Mouse (Mus musculus) limb, embryonic 11.5 days (tissue): ENCODE results near the gene Gm10570. TPM values are rescaled to one million over a fixed set of nuclear protein-coding genes. Genes with fewer than 3 reads are reported as not detected.
A peak's percentile ranks its signal among the peaks of the same experiment; 100 is the strongest.

ENCODE experiments used
- ATAC-seq: fragments of 200-750 bp; cut with Nextera tagmentation; 2 replicates; pipeline ENCODE4 v1.8.0; 2017; ENCODE audit warnings: low read depth; ENCODE audit not compliant: insufficient number of reproducible peaks, low FRiP score, low TSS enrichment
- DNase-seq: peaks from one replicate; pipeline ENCODE4 v3.0.0-alpha.2; 2015; ENCODE audit warnings: low spot score
- H3K27ac ChIP-seq: fragments of 300-500 bp; sonication (generic); replicated peaks from 2 replicates; pipeline ENCODE4 v1.5.1; 2014; ENCODE audit warnings: low read depth, mild to moderate bottlenecking, low read length
- H3K27me3 ChIP-seq: fragments of 300-500 bp; sonication (generic); 2 replicates; pipeline ENCODE4 v1.6.1; 2014; ENCODE audit warnings: mild to moderate bottlenecking, low read length, mixed read lengths; ENCODE audit not compliant: control insufficient read depth, insufficient read depth
- H3K36me3 ChIP-seq: fragments of 300-500 bp; sonication (generic); 2 replicates; pipeline ENCODE4 v1.6.1; 2014; ENCODE audit warnings: mild to moderate bottlenecking, low read length, moderate library complexity, mixed read lengths; ENCODE audit not compliant: control insufficient read depth, insufficient read depth
- H3K4me1 ChIP-seq: fragments of 300-500 bp; sonication (generic); 2 replicates; pipeline ENCODE4 v1.6.1; 2014; ENCODE audit warnings: low read length, mixed read lengths; ENCODE audit not compliant: control insufficient read depth, insufficient read depth
- H3K4me2 ChIP-seq: fragments of 300-500 bp; sonication (generic); 2 replicates; pipeline ENCODE4 v1.6.1; 2014; ENCODE audit warnings: low read depth, mild to moderate bottlenecking, moderate library complexity; ENCODE audit not compliant: severe bottlenecking
- H3K4me3 ChIP-seq: fragments of 300-500 bp; sonication (generic); 2 replicates; pipeline ENCODE4 v1.5.1; 2014; ENCODE audit warnings: low read depth, low read length
- H3K9ac ChIP-seq: fragments of 300-500 bp; sonication (generic); 2 replicates; pipeline ENCODE4 v1.6.1; 2014; ENCODE audit warnings: mild to moderate bottlenecking, low read length
- H3K9me3 ChIP-seq: fragments of 300-500 bp; sonication (generic); 2 replicates; pipeline ENCODE4 v1.6.1; 2016; ENCODE audit warnings: low read length; ENCODE audit not compliant: control insufficient read depth
- WGBS: fragments of 180-500 bp; shearing (Covaris S2); extraction: QIAGEN DNeasy Blood & Tissue Kit; methylation state at CpG from one replicate; pipeline ENCODE4 v1.1.7; 2014; 5-methylcytosine and 5-hydroxymethylcytosine counted together
- polyA plus RNA-seq: library from polyadenylated mRNA; unstranded; fragments of >200 nt; fragmentation: Nextera tagmentation; extraction: Ambion mirVana; gene quantifications from 2 replicates; pipeline ENCODE4 v1.2.1, GENCODE M21; 2014

Gene Gm10570
- polyA plus RNA-seq, 1 experiment from 2014 or later, result not detected

DNA sequence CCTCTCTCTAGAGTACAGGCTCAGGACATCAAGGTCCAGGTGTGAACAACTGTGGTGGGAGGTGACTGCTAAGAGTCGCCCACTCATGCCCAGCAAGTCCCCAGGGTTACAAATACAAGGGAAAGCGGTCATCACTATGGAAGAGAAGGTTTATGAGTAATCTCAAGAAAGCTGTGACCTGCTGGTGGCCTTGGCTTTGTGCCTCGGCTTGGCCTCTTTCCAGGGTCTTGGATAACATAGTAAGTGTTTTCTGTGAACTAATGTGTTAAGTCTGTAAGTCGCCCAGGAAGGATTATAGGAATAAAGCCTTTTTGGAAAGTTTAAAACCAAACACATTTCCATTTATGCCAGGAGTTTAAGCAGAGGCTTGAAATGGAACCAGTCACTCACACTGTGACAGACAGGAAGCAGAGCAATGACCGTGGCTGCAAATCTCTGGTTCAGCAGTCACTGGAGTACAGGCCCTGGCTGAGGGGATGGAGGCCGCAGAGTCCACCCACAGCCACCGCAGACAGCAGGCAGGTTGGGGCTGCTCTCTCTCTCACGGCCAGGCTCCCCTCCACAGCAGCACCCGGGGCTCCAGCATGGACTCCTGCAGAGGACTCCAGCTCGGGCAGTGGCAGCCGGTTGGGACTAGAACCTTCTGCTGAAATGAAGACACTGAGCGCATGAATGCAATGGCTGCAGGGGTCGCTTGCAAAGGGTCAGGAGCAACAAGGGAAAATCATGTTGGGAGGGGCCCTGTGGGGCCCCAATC is 7.5 kb upstream of the Gm10570 start:
- no peaks in the 10 kb centered on the region for H3K9me3 ChIP-seq
- H3K4me3 ChIP-seq, result no peak overlapping the region
- ATAC-seq (no peak), DNase-seq (no peak)
- H3K36me3 ChIP-seq, result peaks cover 4% of the 10 kb centered on the region; the same call in 1 of the 2 replicates
- H3K27ac ChIP-seq, result no peak overlapping the region
- no peak overlapping the region for H3K4me2 ChIP-seq
- WGBS, result 81% methylated on average over 13 of the region's 13 CpGs
- H3K9ac ChIP-seq, result no peak overlapping the region
- no peaks in the 10 kb centered on the region for H3K27me3 ChIP-seq
- no peaks in the 10 kb centered on the region for H3K4me1 ChIP-seq

- peaks cover 3% of the 10 kb centered on the region; the same call in 1 of the 2 replicates for H3K36me3 ChIP-seq
- H3K4me2 ChIP-seq, result no peak overlapping the region
- no peaks in the 10 kb centered on the region for H3K9me3 ChIP-seq
- peaks cover 5% of the 10 kb centered on the region; the same call in 1 of the 2 replicates for H3K4me1 ChIP-seq
- ATAC-seq (no peak), DNase-seq (no peak)
- H3K27ac ChIP-seq, result no peak overlapping the region
- H3K9ac ChIP-seq, result no peak overlapping the region
- H3K27me3 ChIP-seq, result peaks cover 16% of the 10 kb centered on the region
- 87% methylated on average over 4 of the region's 4 CpGs for WGBS
- H3K4me3 ChIP-seq, result no peak overlapping the region
These were observed 5.1 kb upstream of the Gm10570 start for GRCm38 (mm10) chr4:130313552-130313951.

GRCm38 (mm10) chr4:130312526-130312925 is 4.1 kb upstream of the Gm10570 start:
- ATAC-seq (no peak), DNase-seq (no peak)
- Histone ChIP-seq H3K4me1 (peaks cover 13% of the 10 kb centered on the region; the same call in 1 of the 2 replicates), H3K9me3 (no peaks in the 10 kb centered on the region), H3K36me3 (peaks cover 3% of the 10 kb centered on the region; the same call in 1 of the 2 replicates), H3K27ac (no peak overlapping the region), H3K4me2 (no peak overlapping the region), H3K4me3 (no peak overlapping the region), H3K27me3 (peaks cover 27% of the 10 kb centered on the region), H3K9ac (no peak overlapping the region)
- WGBS, result 82% methylated on average over 3 of the region's 3 CpGs

DNA sequence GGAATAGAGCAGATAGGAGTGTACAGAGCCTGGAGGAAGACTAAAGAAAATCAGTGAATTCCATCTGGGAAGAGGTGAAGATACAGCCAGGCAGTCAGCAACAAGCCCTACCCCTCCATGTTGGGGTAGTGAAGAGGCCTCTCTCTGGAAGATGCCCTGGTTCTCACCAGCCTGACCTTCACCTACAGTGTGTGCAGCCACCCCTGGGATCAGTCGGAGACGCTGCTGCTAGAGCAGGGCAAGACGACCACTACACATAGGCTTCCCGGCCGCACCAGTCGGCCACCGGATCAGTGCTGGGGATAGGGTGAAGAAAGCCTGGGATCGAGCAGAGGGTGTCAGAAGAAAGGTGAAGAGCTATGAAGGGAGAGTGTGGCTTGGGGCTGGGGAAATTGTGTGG is 780 bp upstream of the Gm10570 start:
- DNase-seq (no peak), ATAC-seq (no peak)
- Histone ChIP-seq H3K4me1 (peaks cover 14% of the 10 kb centered on the region; the same call in 1 of the 2 replicates), H3K36me3 (no peaks in the 10 kb centered on the region), H3K4me3 (peak overlapping the region; percentile 40; the same call in 1 of the 2 replicates), H3K27ac (no peak overlapping the region), H3K27me3 (peaks cover 36% of the 10 kb centered on the region), H3K9me3 (no peaks in the 10 kb centered on the region), H3K4me2 (peak overlapping the region; percentile 88), H3K9ac (no peak overlapping the region)
- WGBS, result 35% methylated on average over 8 of the region's 8 CpGs

GRCm38 (mm10) chr4:130307851-130308230 is 633 bp downstream of the Gm10570 start:
- H3K4me2 ChIP-seq, result peak overlapping the region; percentile 88
- H3K27ac ChIP-seq, result no peak overlapping the region
- H3K36me3 ChIP-seq, result no peaks in the 10 kb centered on the region
- peak overlapping the region; percentile 40 for H3K4me3 ChIP-seq
- H3K9me3 ChIP-seq, result no peaks in the 10 kb centered on the region
- no peak for ATAC-seq
- peaks cover 36% of the 10 kb centered on the region for H3K27me3 ChIP-seq
- DNase-seq, result peak; percentile 76
- WGBS, result under 1% methylated on average over 23 of the region's 23 CpGs
- peaks cover 14% of the 10 kb centered on the region; the same call in 1 of the 2 replicates for H3K4me1 ChIP-seq
- H3K9ac ChIP-seq, result no peak overlapping the region; the same call in 1 of the 2 replicates

- H3K9ac ChIP-seq, result no peak overlapping the region
- no peak overlapping the region for H3K4me3 ChIP-seq
- no peaks in the 10 kb centered on the region for H3K36me3 ChIP-seq
- H3K4me1 ChIP-seq, result peaks cover 14% of the 10 kb centered on the region; the same call in 1 of the 2 replicates
- H3K27ac ChIP-seq, result no peak overlapping the region
- H3K4me2 ChIP-seq, result no peak overlapping the region
- DNase-seq, result no peak
- 76% methylated on average over 10 of the region's 10 CpGs for WGBS
- peaks cover 36% of the 10 kb centered on the region for H3K27me3 ChIP-seq
- no peak for ATAC-seq
- no peaks in the 10 kb centered on the region for H3K9me3 ChIP-seq
These were observed 1.5 kb downstream of the Gm10570 start for GRCm38 (mm10) chr4:130306796-130307630.

- no peak overlapping the region for H3K4me2 ChIP-seq
- peaks cover 31% of the 10 kb centered on the region for H3K27me3 ChIP-seq
- 17% methylated on average over 3 of the region's 3 CpGs for WGBS
- peaks cover 14% of the 10 kb centered on the region; the same call in 1 of the 2 replicates for H3K4me1 ChIP-seq
- H3K4me3 ChIP-seq, result no peak overlapping the region
- H3K36me3 ChIP-seq, result no peaks in the 10 kb centered on the region
- no peak overlapping the region for H3K9ac ChIP-seq
- no peak overlapping the region for H3K27ac ChIP-seq
- no peak for ATAC-seq
- DNase-seq, result no peak
- no peaks in the 10 kb centered on the region for H3K9me3 ChIP-seq
These were observed 3.7 kb downstream of the Gm10570 start for GRCm38 (mm10) chr4:130304746-130305145.

DNA sequence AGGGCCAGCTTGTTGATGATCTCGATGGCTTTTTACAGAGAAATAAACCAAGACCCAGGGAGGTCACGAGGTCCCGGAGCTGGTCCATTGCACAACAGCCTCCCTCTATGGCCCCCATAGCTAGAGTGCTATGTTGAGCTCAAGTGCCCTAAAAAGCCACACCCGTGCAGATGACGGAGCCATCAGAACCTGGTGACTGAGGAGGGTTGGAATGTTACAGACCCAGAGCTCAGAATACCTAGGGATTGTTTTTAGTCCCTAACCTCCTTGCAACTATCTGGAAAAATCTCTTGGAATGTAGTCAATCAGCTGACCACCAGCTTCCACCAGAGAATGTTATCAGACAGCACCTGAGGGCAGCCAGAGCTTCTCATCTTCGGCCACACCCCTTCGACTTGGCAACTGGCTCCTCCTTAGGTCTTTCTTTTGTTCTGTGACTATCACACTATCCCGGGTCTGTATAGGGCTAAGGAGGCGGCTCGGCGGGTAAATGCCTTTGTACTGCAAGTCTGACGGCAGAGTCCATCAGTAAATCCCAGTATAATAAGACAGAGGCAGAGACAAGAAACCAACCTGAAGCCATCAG is 6.1 kb downstream of the Gm10570 start:
- DNase-seq (no peak), ATAC-seq (no peak)
- no peaks in the 10 kb centered on the region for H3K36me3 ChIP-seq
- no peak overlapping the region for H3K4me3 ChIP-seq
- H3K4me2 ChIP-seq, result no peak overlapping the region
- no peaks in the 10 kb centered on the region for H3K4me1 ChIP-seq
- H3K9ac ChIP-seq, result no peak overlapping the region
- no peaks in the 10 kb centered on the region for H3K9me3 ChIP-seq
- H3K27me3 ChIP-seq, result peaks cover 8% of the 10 kb centered on the region
- H3K27ac ChIP-seq, result no peak overlapping the region
- 67% methylated on average over 12 of the region's 12 CpGs for WGBS
